Comparison of ENCODE assay signal across 7 mouse cellular contexts in genomic region chr12:8547357-8547756, GRCm38 (mm10). TPM values are rescaled to one million over a fixed set of nuclear protein-coding genes. Genes with fewer than 3 reads are reported as not detected.
DNase-seq lines count a peak whose midpoint lies in the region; ATAC-seq and TF ChIP-seq lines count a peak whose summit lies in the region.

No protein-coding gene starts in this region.

- H3K9ac ChIP-seq in intestine, postnatal 0 days (ENCODE audit: low read depth, low read length), result no peak overlapping the region
- H3K9ac ChIP-seq in midbrain, embryonic 11.5 days (ENCODE audit: low read length), result no peak overlapping the region

- peak; percentile 100 for TF ChIP-seq CTCF in intestine, postnatal 0 days (IDR thresholded peaks at IDR 0.05; ENCODE audit: low read depth)

- H3K4me2 ChIP-seq in intestine, postnatal 0 days (replicated peaks; ENCODE audit: low read depth), result no peak overlapping the region
- no peak overlapping the region for H3K4me2 ChIP-seq in midbrain, embryonic 11.5 days

- H3K4me3 ChIP-seq in intestine, postnatal 0 days (ENCODE audit: low read depth, low read length), result no peak overlapping the region
- H3K4me3 ChIP-seq in midbrain, embryonic 11.5 days (ENCODE audit: low read depth, low read length), result no peak overlapping the region

- 21% methylated on average over 11 of the region's 11 CpGs for WGBS in intestine, postnatal 0 days
- WGBS in midbrain, embryonic 11.5 days, result 23% methylated on average over 11 of the region's 11 CpGs

- no peak overlapping the region for H3K27ac ChIP-seq in intestine, postnatal 0 days (ENCODE audit: low read depth, low read length)
- no peak overlapping the region for H3K27ac ChIP-seq in midbrain, embryonic 11.5 days (ENCODE audit: low read depth, low read length)

- H3K27me3 ChIP-seq in intestine, postnatal 0 days (replicated peaks; ENCODE audit: control insufficient read depth, insufficient read depth, low read length), result no peaks in the 10 kb centered on the region
- no peaks in the 10 kb centered on the region for H3K27me3 ChIP-seq in midbrain, embryonic 11.5 days (ENCODE audit: control insufficient read depth, insufficient read depth, low read length)

- no peaks in the 10 kb centered on the region for H3K9me3 ChIP-seq in intestine, postnatal 0 days (ENCODE audit: control insufficient read depth)
- H3K9me3 ChIP-seq in midbrain, embryonic 11.5 days (ENCODE audit: control insufficient read depth, low read length), result no peaks in the 10 kb centered on the region

- peak; percentile 74 for ATAC-seq in intestine, postnatal 0 days
- peak; percentile 66; the same call in 1 of the 2 replicates for ATAC-seq in midbrain, embryonic 11.5 days (ENCODE audit: low FRiP score)

- intact Hi-C loops in left cerebral cortex, postnatal 36 days (cut with DNase I), result loop anchor here (2.0 kb wide), 1 partner anchor 37 kb away; no protein-coding TSS in a partner anchor

- no peaks in the 10 kb centered on the region for H3K36me3 ChIP-seq in intestine, postnatal 0 days (ENCODE audit: control insufficient read depth, insufficient read depth)
- no peaks in the 10 kb centered on the region for H3K36me3 ChIP-seq in midbrain, embryonic 11.5 days (ENCODE audit: control insufficient read depth, insufficient read depth, low read length)

- no peaks in the 10 kb centered on the region for H3K4me1 ChIP-seq in intestine, postnatal 0 days (replicated peaks; ENCODE audit: control insufficient read depth, insufficient read depth, low read length)
- H3K4me1 ChIP-seq in midbrain, embryonic 11.5 days (ENCODE audit: control insufficient read depth, insufficient read depth, low read length), result no peaks in the 10 kb centered on the region

- peak; percentile 72 for DNase-seq in adrenal gland, adult 2 months
- DNase-seq in embryo, embryonic 10.5 days (ENCODE audit: low spot score), result peak; percentile 90
- peak; percentile 34 for DNase-seq in gonadal fat pad, adult 2 months (ENCODE audit: low read depth)
- DNase-seq in left cerebral cortex, postnatal 36 days (ENCODE audit: low spot score in 2 of 2), result peak; percentile 58 to 61
- peak; percentile 96 for DNase-seq in midbrain, embryonic 11.5 days (ENCODE audit: low spot score, missing footprints)
- DNase-seq in right cerebral cortex, postnatal 36 days (ENCODE audit: low spot score in 2 of 2), result peak; percentile 28 to 32

RNA-seq across cellular contexts. Expression of gene Rhob, which starts 47.5 kb away (rescaled TPM):
- 100 to 1,000 TPM; 166 to 261 TPM for total RNA-seq in adrenal gland, adult 2 months (2021)
- polyA plus RNA-seq in adrenal gland, adult 2 months (2012; rRNA removed), result 497 and 623 TPM in 2 replicates
- polyA plus RNA-seq in gonadal fat pad, adult 2 months (2012; rRNA removed), result 225 and 240 TPM in 2 replicates
- polyA plus RNA-seq in intestine, postnatal 0 days (2015; fragmentation: Nextera tagmentation; extraction: Ambion mirVana), result 28.8 and 29.7 TPM in 2 replicates
- 100 to 1,000 TPM; 300 to 353 TPM for total RNA-seq in left cerebral cortex, postnatal 36 days (2021)
- polyA plus RNA-seq in midbrain, embryonic 11.5 days (2014; fragmentation: Nextera tagmentation; extraction: Ambion mirVana), result 58.4 and 59.8 TPM in 2 replicates

RNA-seq across cellular contexts. Expression of gene Slc7a15, which starts 51.5 kb away (rescaled TPM):
- total RNA-seq in adrenal gland, adult 2 months (2021), result not detected
- polyA plus RNA-seq in adrenal gland, adult 2 months (2012; rRNA removed), result not detected in 2 replicates
- polyA plus RNA-seq in gonadal fat pad, adult 2 months (2012; rRNA removed), result 2.0 and 65.7 TPM in 2 replicates
- polyA plus RNA-seq in intestine, postnatal 0 days (2015; fragmentation: Nextera tagmentation; extraction: Ambion mirVana), result 5.7 TPM in 2 replicates
- total RNA-seq in left cerebral cortex, postnatal 36 days (2021), result not detected
- polyA plus RNA-seq in midbrain, embryonic 11.5 days (2014; fragmentation: Nextera tagmentation; extraction: Ambion mirVana), result not detected in 2 replicates

Comparison
In these comparisons a context has a peak if more than half of its experiments do, and no peak if none do; other contexts are left out.
1. DNase-seq: peak in every context shown above with its lines; median percentile 96 in midbrain, embryonic 11.5 days; 90 in embryo, embryonic 10.5 days; 72 in adrenal gland, adult 2 months; 60 in left cerebral cortex, postnatal 36 days; 34 in gonadal fat pad, adult 2 months; 30 in right cerebral cortex, postnatal 36 days.